Mouse (Mus musculus): Measurements from ENCODE around the gene Adamts5.

- TF ChIP-seq CTCF (IDR thresholded peaks at IDR 0.05; ENCODE audit: control insufficient read depth, insufficient read depth, low read length) (no peak), POLR2A (IDR thresholded peaks at IDR 0.05; ENCODE audit: borderline replicate concordance, control insufficient read depth, low read depth, low read length) (no peak)
Observed at GRCm38 (mm10) chr16:85814116-85814515, 87.5 kb downstream of the Adamts5 start.

Measured in bone marrow, adult 2 months (tissue).